Mouse (Mus musculus): ENCODE results near the gene Tma7. TPM values are rescaled to one million over a fixed set of nuclear protein-coding genes. Genes with fewer than 3 reads are reported as not detected.

Gene Tma7
- polyA plus RNA-seq, 1 experiment from 2014 or later = 774 TPM

- H3K27ac ChIP-seq (ENCODE audit: low read depth, low read length) = no peak overlapping the region
- no peak overlapping the region for H3K4me2 ChIP-seq (replicated peaks; ENCODE audit: low read depth, low read length)
- no peaks in the 10 kb centered on the region for H3K9me3 ChIP-seq (ENCODE audit: control insufficient read depth, low read length)
- 92% methylated on average over 8 of the region's 8 CpGs for WGBS
- ATAC-seq (ENCODE audit: low FRiP score) = no peak
- H3K36me3 ChIP-seq (ENCODE audit: control insufficient read depth, insufficient read depth, low read length) = no peaks in the 10 kb centered on the region
- no peak for DNase-seq (ENCODE audit: low spot score)
- H3K4me1 ChIP-seq (replicated peaks; ENCODE audit: control insufficient read depth, insufficient read depth, low read length) = no peaks in the 10 kb centered on the region
- H3K9ac ChIP-seq (ENCODE audit: low read depth, low read length) = no peak overlapping the region
- no peaks in the 10 kb centered on the region for H3K27me3 ChIP-seq (ENCODE audit: control insufficient read depth, insufficient read depth, low read length)
- no peak overlapping the region for H3K4me3 ChIP-seq (ENCODE audit: low read depth, low read length)
Measured at GRCm38 (mm10) chr9:109027521-109027920, 54.9 kb downstream of the Tma7 start.

Other genes with a start within 250 kb of the Tma7 start
- 9.8 and 13.7 TPM in 2 replicates for gene Slc26a6, start 229.3 kb downstream of the Tma7 start, polyA plus RNA-seq (2014; fragmentation: Nextera tagmentation; extraction: Ambion mirVana)
- gene Tmem89, start 168.0 kb downstream of the Tma7 start, polyA plus RNA-seq (2014; fragmentation: Nextera tagmentation; extraction: Ambion mirVana) = 0.22 and 0.60 TPM in 2 replicates
- 354 and 388 TPM in 2 replicates for gene Uqcrc1, start 146.0 kb downstream of the Tma7 start, polyA plus RNA-seq (2014; fragmentation: Nextera tagmentation; extraction: Ambion mirVana)
- 1.2 and 2.6 TPM in 2 replicates for gene Col7a1, start 129.0 kb downstream of the Tma7 start, polyA plus RNA-seq (2014; fragmentation: Nextera tagmentation; extraction: Ambion mirVana)
- gene Ucn2, start 96.6 kb downstream of the Tma7 start, polyA plus RNA-seq (2014; fragmentation: Nextera tagmentation; extraction: Ambion mirVana) = not detected in 2 replicates
- 10.9 and 12.8 TPM in 2 replicates for gene Pfkfb4, start 90.8 kb downstream of the Tma7 start, polyA plus RNA-seq (2014; fragmentation: Nextera tagmentation; extraction: Ambion mirVana)
- gene Shisa5, start 44.0 kb downstream of the Tma7 start, polyA plus RNA-seq (2014; fragmentation: Nextera tagmentation; extraction: Ambion mirVana) = 33.4 and 34.1 TPM in 2 replicates
- gene Trex1, start 22.9 kb downstream of the Tma7 start, polyA plus RNA-seq (2014; fragmentation: Nextera tagmentation; extraction: Ambion mirVana) = 7.5 and 9.7 TPM in 2 replicates
- 26.0 TPM in 2 replicates for gene Atrip, start 8.5 kb downstream of the Tma7 start, polyA plus RNA-seq (2014; fragmentation: Nextera tagmentation; extraction: Ambion mirVana)
- gene Ccdc51, start 94 bp downstream of the Tma7 start, polyA plus RNA-seq (2014; fragmentation: Nextera tagmentation; extraction: Ambion mirVana) = 11.0 and 12.3 TPM in 2 replicates
- gene Plxnb1, start 12.8 kb upstream of the Tma7 start, polyA plus RNA-seq (2014; fragmentation: Nextera tagmentation; extraction: Ambion mirVana) = 16.9 and 18.2 TPM in 2 replicates
- gene Fbxw21, start 79.5 kb upstream of the Tma7 start, polyA plus RNA-seq (2014; fragmentation: Nextera tagmentation; extraction: Ambion mirVana) = not detected in 2 replicates
- gene Fbxw13, start 113.4 kb upstream of the Tma7 start, polyA plus RNA-seq (2014; fragmentation: Nextera tagmentation; extraction: Ambion mirVana) = not detected in 2 replicates
- not detected in 2 replicates for gene Fbxw20, start 152.2 kb upstream of the Tma7 start, polyA plus RNA-seq (2014; fragmentation: Nextera tagmentation; extraction: Ambion mirVana)
- gene Fbxw14, start 205.1 kb upstream of the Tma7 start, polyA plus RNA-seq (2014; fragmentation: Nextera tagmentation; extraction: Ambion mirVana) = not detected in 2 replicates

All from hindbrain, embryonic 11.5 days (tissue).